Mouse (Mus musculus): Measurements from ENCODE around the gene A630089N07Rik. TPM values are rescaled to one million over a fixed set of nuclear protein-coding genes. Genes with fewer than 3 reads are reported as not detected.
"Not testable (repeated sequence)": the region's sequence is repeated elsewhere in the genome, so short reads cannot be mapped to it uniquely, and the experiment has no call there.

The A630089N07Rik gene
- polyA plus RNA-seq, 1 experiment from 2014 or later: 6.9 TPM

GRCm38 (mm10) chr16:98022081-98022480 is 60.2 kb downstream of the A630089N07Rik start:
- Histone ChIP-seq H3K4me3 (ENCODE audit: low read depth, low read length) (no peak overlapping the region), H3K9ac (ENCODE audit: low read depth, low read length) (no peak overlapping the region), H3K27me3 (ENCODE audit: control insufficient read depth, insufficient read depth, low read depth, low read length) (no peaks in the 10 kb centered on the region), H3K9me3 (replicated peaks; ENCODE audit: control insufficient read depth, low read length) (no peaks in the 10 kb centered on the region; the same call in 1 of the 2 replicates), H3K36me3 (ENCODE audit: control insufficient read depth, insufficient read depth) (peaks cover 4% of the 10 kb centered on the region; the same call in 1 of the 2 replicates), H3K27ac (ENCODE audit: low read length) (no peak overlapping the region), H3K4me2 (ENCODE audit: low read depth, low read length) (no peak overlapping the region), H3K4me1 (ENCODE audit: control insufficient read depth, low read depth, low read length) (no peaks in the 10 kb centered on the region)
- no peak for ATAC-seq (ENCODE audit: low read depth)
- 79% methylated on average over 3 of the region's 3 CpGs for WGBS (ENCODE audit: insufficient replicate concordance)

- Histone ChIP-seq H3K4me3 (ENCODE audit: low read depth, low read length) (peak overlapping the region; percentile 70), H3K4me1 (ENCODE audit: control insufficient read depth, low read depth, low read length) (peaks cover 15% of the 10 kb centered on the region), H3K27ac (ENCODE audit: low read length) (peak overlapping the region; percentile 6), H3K4me2 (ENCODE audit: low read depth, low read length) (peak overlapping the region; percentile 92), H3K9ac (ENCODE audit: low read depth, low read length) (peak overlapping the region; percentile 72)
- H3K9me3 ChIP-seq (replicated peaks; ENCODE audit: control insufficient read depth, low read length); ATAC-seq (ENCODE audit: low read depth); H3K27me3 ChIP-seq (ENCODE audit: control insufficient read depth, insufficient read depth, low read depth, low read length); H3K36me3 ChIP-seq (ENCODE audit: control insufficient read depth, insufficient read depth): not testable (repeated sequence)
- WGBS (ENCODE audit: insufficient replicate concordance): 1% methylated on average over 8 of the region's 8 CpGs
These were observed 84.9 kb downstream of the A630089N07Rik start for GRCm38 (mm10) chr16:97997383-97997731.

DNA sequence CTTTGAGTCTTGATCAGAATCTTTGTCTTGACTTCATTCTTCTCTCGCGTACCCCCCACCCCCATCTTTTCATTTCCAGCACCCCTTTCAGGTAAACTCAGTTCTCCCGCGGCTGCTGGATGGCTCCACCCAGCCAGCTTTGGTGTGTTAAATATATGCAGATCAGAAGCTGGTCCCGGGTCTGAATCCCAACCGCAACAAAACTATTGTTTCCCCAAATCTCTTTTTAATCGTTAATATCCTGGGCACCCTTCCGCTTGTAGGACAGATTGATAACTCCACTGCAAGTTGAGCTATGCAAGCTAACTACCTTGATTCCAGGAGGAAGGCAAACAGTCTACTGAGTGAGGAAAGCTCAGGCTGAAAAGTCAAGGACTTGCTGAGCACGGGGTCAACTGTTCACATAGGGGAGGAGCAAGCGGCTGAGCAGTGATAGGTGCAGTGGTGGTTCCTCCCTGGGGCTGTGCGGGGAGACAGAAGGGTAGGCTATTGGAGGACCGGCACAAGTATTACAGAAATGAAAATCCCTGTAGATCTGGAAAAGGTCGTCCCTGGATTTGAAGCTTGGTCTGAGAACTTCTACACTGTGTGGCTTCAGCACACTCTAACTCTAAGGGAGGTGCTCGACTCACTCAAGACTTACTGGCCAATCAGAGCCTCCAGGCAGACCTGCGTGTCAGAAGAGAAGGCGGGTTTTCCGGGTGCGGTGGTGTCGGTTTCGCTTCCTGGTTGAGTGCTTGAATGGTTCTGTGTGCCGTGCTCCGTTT is 85.5 kb downstream of the A630089N07Rik start, which contains the start of gene B230307C23Rik:
TSS of gene B230307C23Rik (plus strand) at position 700 of the 767 bp plus-strand sequence.
- 1% methylated on average over 22 of the region's 22 CpGs for WGBS (ENCODE audit: insufficient replicate concordance)
- ATAC-seq (ENCODE audit: low read depth): peak; percentile 95

DNA sequence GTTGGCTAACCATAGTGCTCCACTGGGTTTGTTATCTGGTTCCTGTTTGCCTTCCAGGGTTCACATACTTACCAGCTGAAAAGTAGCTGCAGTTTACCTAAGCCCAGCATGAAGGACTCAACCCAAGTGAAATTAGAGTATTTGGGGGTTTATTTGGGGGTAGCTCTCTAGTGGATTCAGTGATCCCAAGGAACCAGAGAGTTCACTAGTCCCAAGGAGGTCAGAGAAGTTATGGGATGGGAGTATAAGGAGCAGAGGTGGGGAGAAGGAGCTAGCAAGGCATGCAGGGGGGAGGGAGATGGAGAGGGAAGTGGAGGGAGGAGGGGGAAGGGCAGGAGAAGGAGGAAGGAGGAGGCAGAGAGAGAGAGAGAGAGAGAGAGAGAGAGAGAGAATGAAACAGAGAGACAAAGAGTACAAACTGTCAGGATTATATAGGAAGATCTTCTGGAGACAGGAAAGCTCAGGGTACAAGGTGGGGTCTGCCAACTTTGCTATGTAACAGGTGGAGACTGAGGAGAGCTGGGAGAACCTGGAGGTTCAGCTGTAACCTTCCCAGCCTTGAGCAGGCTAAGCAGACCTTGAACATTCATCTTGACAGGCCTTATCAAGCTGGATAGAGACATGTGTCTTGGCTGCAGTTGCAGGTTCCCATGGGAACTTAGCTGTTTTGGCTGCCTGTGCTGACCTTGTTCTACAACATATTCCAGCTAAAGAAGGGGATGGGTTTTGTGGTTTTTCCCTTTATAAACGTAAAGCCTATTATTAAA is 86.2 kb downstream of the A630089N07Rik start:
- peaks cover 15% of the 10 kb centered on the region for H3K4me1 ChIP-seq (ENCODE audit: control insufficient read depth, low read depth, low read length)
- H3K4me3 ChIP-seq (ENCODE audit: low read depth, low read length): peak overlapping the region; percentile 70
- no peaks in the 10 kb centered on the region for H3K9me3 ChIP-seq (replicated peaks; ENCODE audit: control insufficient read depth, low read length)
- H3K4me2 ChIP-seq (ENCODE audit: low read depth, low read length): peak overlapping the region; percentile 92
- 6% methylated on average over 1 of the region's 1 CpGs for WGBS (ENCODE audit: insufficient replicate concordance)
- ATAC-seq (ENCODE audit: low read depth): no peak
- peak overlapping the region; percentile 72 for H3K9ac ChIP-seq (ENCODE audit: low read depth, low read length)
- no peaks in the 10 kb centered on the region for H3K27me3 ChIP-seq (ENCODE audit: control insufficient read depth, insufficient read depth, low read depth, low read length)
- no peaks in the 10 kb centered on the region for H3K36me3 ChIP-seq (ENCODE audit: control insufficient read depth, insufficient read depth)
- H3K27ac ChIP-seq (ENCODE audit: low read length): peak overlapping the region; percentile 88

More for the DNA sequence above, 85.5 kb downstream of the A630089N07Rik start, which contains the start of gene B230307C23Rik:
- H3K27me3 ChIP-seq (ENCODE audit: control insufficient read depth, insufficient read depth, low read depth, low read length): no peaks in the 10 kb centered on the region
- H3K36me3 ChIP-seq (ENCODE audit: control insufficient read depth, insufficient read depth): no peaks in the 10 kb centered on the region
- peak within 1 kb of the TSS; percentile 92 for H3K4me2 ChIP-seq (ENCODE audit: low read depth, low read length)
- peak within 1 kb of the TSS; percentile 72 for H3K9ac ChIP-seq (ENCODE audit: low read depth, low read length)
- H3K4me3 ChIP-seq (ENCODE audit: low read depth, low read length): peak within 1 kb of the TSS; percentile 70
- H3K27ac ChIP-seq (ENCODE audit: low read length): peak within 1 kb of the TSS; percentile 88
- peaks cover 15% of the 10 kb centered on the region for H3K4me1 ChIP-seq (ENCODE audit: control insufficient read depth, low read depth, low read length)
- H3K9me3 ChIP-seq (replicated peaks; ENCODE audit: control insufficient read depth, low read length): no peaks in the 10 kb centered on the region

DNA sequence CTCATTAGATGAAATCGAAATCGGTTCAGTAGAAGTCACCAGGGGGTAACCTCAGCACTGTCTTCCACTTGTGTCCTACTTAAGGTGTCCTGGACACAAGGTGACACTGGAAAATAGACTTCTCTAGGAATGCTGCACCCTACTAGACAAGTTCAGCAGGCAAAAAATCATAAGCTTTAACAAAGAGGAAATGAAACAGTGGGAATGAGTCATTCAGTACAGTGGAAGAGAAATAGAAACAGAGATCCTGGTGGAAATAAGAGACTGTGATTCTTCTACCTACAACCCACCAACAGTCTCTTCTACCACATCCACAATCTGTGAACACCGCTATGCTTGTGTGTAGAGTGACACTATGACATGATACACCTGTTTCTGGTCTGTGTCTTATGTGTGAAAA is 89.8 kb downstream of the A630089N07Rik start:
- not testable (repeated sequence) for H3K27ac ChIP-seq (ENCODE audit: low read length); H3K4me3 ChIP-seq (ENCODE audit: low read depth, low read length); H3K9ac ChIP-seq (ENCODE audit: low read depth, low read length); H3K27me3 ChIP-seq (ENCODE audit: control insufficient read depth, insufficient read depth, low read depth, low read length); ATAC-seq (ENCODE audit: low read depth); H3K36me3 ChIP-seq (ENCODE audit: control insufficient read depth, insufficient read depth); H3K4me2 ChIP-seq (ENCODE audit: low read depth, low read length); H3K9me3 ChIP-seq (replicated peaks; ENCODE audit: control insufficient read depth, low read length); H3K4me1 ChIP-seq (ENCODE audit: control insufficient read depth, low read depth, low read length)
- WGBS (ENCODE audit: insufficient replicate concordance): 71% methylated on average over 3 of the region's 3 CpGs

GRCm38 (mm10) chr16:97991517-97991916 is 90.7 kb downstream of the A630089N07Rik start:
- ATAC-seq (ENCODE audit: low read depth): no peak
- H3K9me3 ChIP-seq (replicated peaks; ENCODE audit: control insufficient read depth, low read length): no peaks in the 10 kb centered on the region
- no peak overlapping the region for H3K27ac ChIP-seq (ENCODE audit: low read length)
- no peaks in the 10 kb centered on the region for H3K36me3 ChIP-seq (ENCODE audit: control insufficient read depth, insufficient read depth)
- 42% methylated on average over 2 of the region's 2 CpGs for WGBS (ENCODE audit: insufficient replicate concordance)
- no peak overlapping the region for H3K4me2 ChIP-seq (ENCODE audit: low read depth, low read length)
- no peak overlapping the region for H3K4me3 ChIP-seq (ENCODE audit: low read depth, low read length)
- peaks cover 5% of the 10 kb centered on the region for H3K4me1 ChIP-seq (ENCODE audit: control insufficient read depth, low read depth, low read length)
- H3K27me3 ChIP-seq (ENCODE audit: control insufficient read depth, insufficient read depth, low read depth, low read length): no peaks in the 10 kb centered on the region
- no peak overlapping the region for H3K9ac ChIP-seq (ENCODE audit: low read depth, low read length)

DNA sequence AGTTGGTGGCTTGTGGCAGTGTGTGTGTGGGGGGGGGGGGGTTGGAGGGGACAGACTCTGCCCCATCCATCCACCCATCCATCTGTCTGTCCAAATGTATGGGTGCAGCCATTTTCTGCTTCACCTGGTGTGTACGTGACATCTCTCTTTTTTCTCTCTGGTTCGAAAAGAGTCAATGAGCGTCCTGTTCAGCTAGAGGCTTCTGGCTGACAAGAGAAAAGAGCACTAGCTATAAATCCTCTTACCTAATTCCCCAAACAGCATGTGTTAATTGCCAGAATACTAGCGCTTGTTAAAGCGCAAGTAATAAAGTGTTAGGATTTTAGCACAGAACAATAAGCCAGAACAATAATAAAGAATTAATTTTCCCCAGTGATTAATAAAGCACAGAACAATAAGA is 97.7 kb downstream of the A630089N07Rik start:
- H3K4me2 ChIP-seq (ENCODE audit: low read depth, low read length): no peak overlapping the region
- no peak overlapping the region for H3K27ac ChIP-seq (ENCODE audit: low read length)
- WGBS (ENCODE audit: insufficient replicate concordance): 74% methylated on average over 5 of the region's 5 CpGs
- H3K27me3 ChIP-seq (ENCODE audit: control insufficient read depth, insufficient read depth, low read depth, low read length): no peaks in the 10 kb centered on the region
- H3K9me3 ChIP-seq (replicated peaks; ENCODE audit: control insufficient read depth, low read length): no peaks in the 10 kb centered on the region
- no peak overlapping the region for H3K4me3 ChIP-seq (ENCODE audit: low read depth, low read length)
- ATAC-seq (ENCODE audit: low read depth): no peak
- H3K36me3 ChIP-seq (ENCODE audit: control insufficient read depth, insufficient read depth): no peaks in the 10 kb centered on the region
- H3K4me1 ChIP-seq (ENCODE audit: control insufficient read depth, low read depth, low read length): no peaks in the 10 kb centered on the region
- no peak overlapping the region for H3K9ac ChIP-seq (ENCODE audit: low read depth, low read length)

DNA sequence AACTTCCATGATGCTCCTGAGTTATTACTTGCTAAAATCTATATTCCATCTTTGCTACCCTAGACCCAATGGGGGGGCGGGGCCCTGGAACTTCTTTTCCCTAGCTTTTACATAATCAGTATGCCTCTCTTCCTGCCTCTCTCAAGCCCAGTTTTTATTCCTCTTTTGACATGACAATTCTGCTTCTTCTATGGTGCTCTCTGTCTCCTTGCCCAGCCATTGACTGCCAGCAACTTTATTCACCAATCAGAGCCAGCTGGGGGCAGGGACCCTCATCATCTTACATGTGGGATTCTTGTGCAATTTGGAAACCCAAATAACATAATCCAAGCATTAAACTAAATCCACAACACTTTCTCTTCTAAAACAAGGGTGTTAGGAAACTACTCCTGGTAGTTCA is 100.9 kb downstream of the A630089N07Rik start:
- Histone ChIP-seq H3K27ac (ENCODE audit: low read length) (no peak overlapping the region), H3K36me3 (ENCODE audit: control insufficient read depth, insufficient read depth) (no peaks in the 10 kb centered on the region), H3K4me1 (ENCODE audit: control insufficient read depth, low read depth, low read length) (no peaks in the 10 kb centered on the region; the same call in 1 of the 2 replicates), H3K9me3 (replicated peaks; ENCODE audit: control insufficient read depth, low read length) (no peaks in the 10 kb centered on the region), H3K4me3 (ENCODE audit: low read depth, low read length) (no peak overlapping the region), H3K4me2 (ENCODE audit: low read depth, low read length) (no peak overlapping the region), H3K9ac (ENCODE audit: low read depth, low read length) (no peak overlapping the region), H3K27me3 (ENCODE audit: control insufficient read depth, insufficient read depth, low read depth, low read length) (no peaks in the 10 kb centered on the region)
- 68% methylated on average over 1 of the region's 1 CpGs for WGBS (ENCODE audit: insufficient replicate concordance)
- ATAC-seq (ENCODE audit: low read depth): no peak

DNA sequence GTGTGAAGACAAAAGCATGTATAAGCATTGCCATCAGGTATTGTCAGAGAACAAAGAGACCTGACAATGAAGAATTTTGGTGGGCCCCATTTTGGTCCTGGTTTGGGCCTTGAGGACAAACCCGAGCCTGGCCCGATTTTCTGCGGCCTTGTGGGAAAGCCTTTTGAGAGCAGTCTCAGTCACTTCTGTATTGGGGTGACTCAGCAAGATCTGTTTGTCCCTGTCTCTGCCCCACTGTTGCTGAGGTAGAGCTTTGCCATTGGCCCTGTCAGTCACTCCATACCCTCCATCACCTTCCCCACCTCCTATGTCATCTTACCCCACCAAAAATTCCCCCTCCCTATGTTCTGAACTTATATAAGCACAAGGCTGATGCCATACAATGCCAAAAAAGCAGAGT is 104.5 kb downstream of the A630089N07Rik start:
- WGBS (ENCODE audit: insufficient replicate concordance): 71% methylated on average over 3 of the region's 3 CpGs
- no peaks in the 10 kb centered on the region for H3K27me3 ChIP-seq (ENCODE audit: control insufficient read depth, insufficient read depth, low read depth, low read length)
- no peak overlapping the region for H3K4me3 ChIP-seq (ENCODE audit: low read depth, low read length)
- H3K9me3 ChIP-seq (replicated peaks; ENCODE audit: control insufficient read depth, low read length): no peaks in the 10 kb centered on the region
- no peaks in the 10 kb centered on the region; the same call in 1 of the 2 replicates for H3K4me1 ChIP-seq (ENCODE audit: control insufficient read depth, low read depth, low read length)
- no peak overlapping the region for H3K4me2 ChIP-seq (ENCODE audit: low read depth, low read length)
- no peaks in the 10 kb centered on the region for H3K36me3 ChIP-seq (ENCODE audit: control insufficient read depth, insufficient read depth)
- no peak overlapping the region for H3K27ac ChIP-seq (ENCODE audit: low read length)
- ATAC-seq (ENCODE audit: low read depth): 0 out of 2 replicates have a peak, but pooled peaks have one; percentile 41
- no peak overlapping the region for H3K9ac ChIP-seq (ENCODE audit: low read depth, low read length)

Measured in liver, embryonic 16.5 days (tissue).